Mouse (Mus musculus): ENCODE data around the gene Scfd2. TPM values are rescaled to one million over a fixed set of nuclear protein-coding genes. Genes with fewer than 3 reads are reported as not detected.

The Scfd2 gene
- polyA plus RNA-seq, 1 experiment, result 0.18 TPM

DNA sequence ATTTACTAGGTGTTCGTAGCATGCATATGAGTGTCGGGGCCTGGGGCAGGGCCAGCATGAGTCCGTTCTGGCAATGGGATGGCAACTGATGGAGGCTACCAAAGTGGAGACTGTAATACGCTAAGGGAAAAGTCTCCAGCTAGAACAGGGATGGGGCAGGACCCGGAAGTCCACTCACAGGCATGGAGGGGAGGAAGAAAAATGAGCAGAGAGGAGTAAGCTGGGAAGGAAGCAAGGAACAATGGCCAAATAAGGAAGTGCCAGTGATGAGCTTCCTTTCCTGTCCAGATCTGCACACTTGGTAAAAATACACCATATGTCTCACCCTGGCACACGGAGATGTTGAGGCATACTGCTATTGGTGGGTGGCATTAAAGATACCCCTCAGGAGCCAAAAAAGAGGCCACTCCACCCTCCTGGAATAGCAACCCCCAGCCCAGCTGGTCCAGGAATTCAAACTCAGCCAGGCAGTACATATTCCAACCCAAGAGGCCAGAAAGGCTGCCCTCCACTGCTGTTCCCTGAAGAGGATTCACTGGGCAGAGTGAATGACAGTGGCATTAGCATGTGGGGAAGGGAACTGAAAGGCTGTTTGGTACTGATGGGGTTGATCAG is 278.8 kb downstream of the Scfd2 start:
- Histone ChIP-seq H3K4me1 (ENCODE audit: control insufficient read depth) (no peaks in the 10 kb centered on the region), H3K36me3 (ENCODE audit: control insufficient read depth) (no peaks in the 10 kb centered on the region), H3K4me3 (replicated peaks) (no peak overlapping the region), H3K9me3 (ENCODE audit: control insufficient read depth, low read length) (no peaks in the 10 kb centered on the region), H3K27me3 (ENCODE audit: control insufficient read depth) (no peaks in the 10 kb centered on the region)
- TF ChIP-seq GATA1 (IDR thresholded peaks at IDR 0.05; ENCODE audit: low read length) (no peak), TAL1 (IDR thresholded peaks at IDR 0.05; ENCODE audit: low read length) (no peak)

DNA sequence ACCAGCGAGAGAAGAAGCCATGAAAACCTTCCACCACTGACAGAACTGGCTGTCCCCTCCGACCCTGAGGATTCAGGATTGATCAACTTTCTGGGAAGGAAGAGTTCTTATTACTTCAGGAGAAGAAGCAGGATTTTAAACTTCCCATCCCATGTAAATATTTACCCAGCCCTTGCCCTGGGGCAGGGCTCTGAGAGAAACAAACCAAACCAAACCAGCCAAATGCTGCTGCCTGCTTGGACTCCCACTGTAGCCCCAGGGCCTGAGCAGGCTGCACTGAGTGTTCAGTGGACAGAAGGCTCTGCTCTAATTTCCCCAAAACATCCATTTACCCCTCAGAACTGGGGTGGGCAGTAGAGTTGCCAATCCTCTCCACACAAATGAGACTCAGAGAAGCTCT is 280.6 kb downstream of the Scfd2 start:
- Histone ChIP-seq H3K4me1 (ENCODE audit: control insufficient read depth) (no peaks in the 10 kb centered on the region), H3K36me3 (ENCODE audit: control insufficient read depth) (no peaks in the 10 kb centered on the region), H3K4me3 (replicated peaks) (no peak overlapping the region), H3K9me3 (ENCODE audit: control insufficient read depth, low read length) (no peaks in the 10 kb centered on the region), H3K27me3 (ENCODE audit: control insufficient read depth) (no peaks in the 10 kb centered on the region)
- TF ChIP-seq TAL1 (IDR thresholded peaks at IDR 0.05; ENCODE audit: low read length) (no peak), GATA1 (IDR thresholded peaks at IDR 0.05; ENCODE audit: low read length) (no peak)

DNA sequence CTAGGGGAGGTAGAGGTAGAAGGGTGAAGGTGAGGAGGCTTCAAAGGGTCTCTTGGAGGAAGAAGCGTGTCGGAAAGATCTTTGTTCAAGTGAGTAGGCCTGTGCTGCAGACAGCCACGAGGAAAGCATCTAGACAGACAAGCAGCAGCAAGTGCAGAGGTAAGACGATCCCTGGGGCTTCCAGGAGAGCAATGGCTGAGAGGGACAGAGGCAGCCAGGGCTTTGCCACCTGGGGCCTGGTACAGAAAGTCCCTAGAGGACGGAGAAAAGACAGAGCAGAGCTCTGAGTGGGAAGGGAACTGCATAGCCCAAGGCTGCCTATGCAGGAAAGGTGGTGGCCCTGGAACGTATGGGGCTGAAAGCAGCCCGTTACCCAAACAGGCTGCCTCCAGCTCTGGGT is 281.3 kb downstream of the Scfd2 start:
- TF ChIP-seq GATA1 (IDR thresholded peaks at IDR 0.05; ENCODE audit: low read length) (no peak), TAL1 (IDR thresholded peaks at IDR 0.05; ENCODE audit: low read length) (no peak)
- Histone ChIP-seq H3K4me1 (ENCODE audit: control insufficient read depth) (no peaks in the 10 kb centered on the region), H3K4me3 (replicated peaks) (no peak overlapping the region), H3K27me3 (ENCODE audit: control insufficient read depth) (no peaks in the 10 kb centered on the region), H3K36me3 (ENCODE audit: control insufficient read depth) (no peaks in the 10 kb centered on the region), H3K9me3 (ENCODE audit: control insufficient read depth, low read length) (no peaks in the 10 kb centered on the region)

DNA sequence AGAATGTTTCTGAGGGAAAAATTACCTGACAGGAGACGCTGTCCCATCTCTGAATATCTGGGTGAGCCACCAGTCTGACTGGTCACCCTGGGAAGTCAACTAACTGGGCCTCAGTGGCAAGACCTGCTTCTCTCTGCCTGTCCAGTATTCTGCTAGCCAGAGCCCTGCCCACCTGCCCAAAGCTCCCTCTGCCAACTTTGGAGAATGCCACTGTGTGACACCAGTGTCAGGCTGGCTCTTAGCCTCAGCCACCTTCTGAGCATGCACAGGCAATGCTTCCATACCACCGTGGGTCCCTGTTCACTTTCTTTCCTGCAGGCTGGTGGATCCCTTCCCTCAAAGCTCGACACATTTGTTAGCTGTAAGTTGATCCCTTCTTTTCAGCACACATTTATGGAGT is 281.8 kb downstream of the Scfd2 start:
- Histone ChIP-seq H3K9me3 (ENCODE audit: control insufficient read depth, low read length) (no peaks in the 10 kb centered on the region), H3K27me3 (ENCODE audit: control insufficient read depth) (no peaks in the 10 kb centered on the region), H3K4me3 (replicated peaks) (no peak overlapping the region), H3K36me3 (ENCODE audit: control insufficient read depth) (no peaks in the 10 kb centered on the region), H3K4me1 (ENCODE audit: control insufficient read depth) (no peaks in the 10 kb centered on the region)
- TF ChIP-seq GATA1 (IDR thresholded peaks at IDR 0.05; ENCODE audit: low read length) (no peak), TAL1 (IDR thresholded peaks at IDR 0.05; ENCODE audit: low read length) (no peak)

DNA sequence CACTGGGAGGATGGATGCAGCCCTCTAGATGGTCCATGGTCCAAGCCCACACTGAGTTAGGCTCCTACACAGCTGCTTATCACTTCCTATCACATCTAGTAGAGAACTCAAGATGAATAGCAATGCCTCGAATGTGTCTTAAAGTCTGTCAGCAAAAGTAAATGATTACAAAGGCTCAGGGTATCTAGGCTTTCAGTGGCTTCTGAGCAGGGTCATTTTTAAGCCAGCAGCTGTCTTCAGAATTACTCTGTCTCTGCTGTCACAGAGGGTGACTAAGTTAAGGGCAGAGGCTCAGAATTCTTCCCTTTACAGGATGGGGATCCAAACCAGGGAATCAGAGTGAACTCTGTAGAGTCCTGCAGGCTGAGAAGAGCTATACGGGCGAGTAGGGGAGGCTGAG is 284.6 kb downstream of the Scfd2 start:
- Histone ChIP-seq H3K36me3 (ENCODE audit: control insufficient read depth) (no peaks in the 10 kb centered on the region), H3K9me3 (ENCODE audit: control insufficient read depth, low read length) (no peaks in the 10 kb centered on the region), H3K4me3 (replicated peaks) (no peak overlapping the region), H3K27me3 (ENCODE audit: control insufficient read depth) (no peaks in the 10 kb centered on the region), H3K4me1 (ENCODE audit: control insufficient read depth) (no peaks in the 10 kb centered on the region)
- TF ChIP-seq GATA1 (IDR thresholded peaks at IDR 0.05; ENCODE audit: low read length) (no peak), TAL1 (IDR thresholded peaks at IDR 0.05; ENCODE audit: low read length) (no peak)

DNA sequence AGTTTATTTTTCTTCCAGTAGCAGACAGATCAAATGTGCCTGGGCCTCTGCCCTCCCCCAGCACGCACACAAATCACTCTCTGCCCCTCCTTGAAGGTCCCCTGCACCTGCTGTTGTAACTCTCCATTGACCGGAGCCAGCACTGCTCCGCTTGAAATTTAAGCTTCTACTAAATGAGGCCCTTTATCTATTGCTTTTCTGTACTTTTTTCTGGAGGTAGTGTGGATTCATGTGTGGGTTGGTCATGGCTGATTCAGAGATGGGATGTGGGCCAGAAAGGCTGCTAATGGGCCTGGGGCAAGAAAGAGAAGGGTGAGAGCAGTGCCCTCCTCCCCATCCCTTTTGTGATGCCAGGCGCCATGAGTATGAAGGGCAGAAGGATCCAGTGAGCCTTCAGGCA is 285.1 kb downstream of the Scfd2 start:
- no peaks in the 10 kb centered on the region for H3K27me3 ChIP-seq (ENCODE audit: control insufficient read depth)
- H3K4me1 ChIP-seq (ENCODE audit: control insufficient read depth), result no peaks in the 10 kb centered on the region
- H3K4me3 ChIP-seq (replicated peaks), result no peak overlapping the region
- no peaks in the 10 kb centered on the region for H3K9me3 ChIP-seq (ENCODE audit: control insufficient read depth, low read length)
- no peaks in the 10 kb centered on the region for H3K36me3 ChIP-seq (ENCODE audit: control insufficient read depth)
- TF ChIP-seq TAL1 (IDR thresholded peaks at IDR 0.05; ENCODE audit: low read length) (no peak), GATA1 (IDR thresholded peaks at IDR 0.05; ENCODE audit: low read length) (no peak)

DNA sequence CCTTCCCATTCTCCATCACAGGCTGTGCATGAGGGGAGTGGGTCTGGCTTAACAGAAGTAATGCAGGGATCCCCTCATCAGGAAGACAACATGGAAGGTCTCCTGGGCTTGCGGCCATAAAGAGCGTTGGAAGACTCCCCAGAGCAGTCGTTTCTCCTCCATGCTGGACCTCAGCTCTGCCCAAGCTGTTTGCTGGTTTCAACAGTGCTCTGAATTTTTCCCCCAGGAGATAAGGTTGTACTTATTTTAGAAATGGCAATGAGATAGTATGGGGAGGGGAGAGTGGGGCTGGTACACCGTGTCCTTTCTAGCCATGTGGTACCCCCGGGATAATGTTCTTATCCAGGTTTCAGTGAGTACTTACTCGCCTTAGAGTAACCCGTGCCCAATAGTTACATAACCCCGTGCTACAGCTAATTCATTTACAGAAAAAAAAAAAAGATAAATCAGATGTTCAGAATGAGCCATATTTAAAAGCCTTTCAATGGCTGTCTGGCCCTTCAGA is 285.9 kb downstream of the Scfd2 start:
- Histone ChIP-seq H3K36me3 (ENCODE audit: control insufficient read depth) (no peaks in the 10 kb centered on the region), H3K4me3 (replicated peaks) (no peak overlapping the region), H3K27me3 (ENCODE audit: control insufficient read depth) (no peaks in the 10 kb centered on the region), H3K9me3 (ENCODE audit: control insufficient read depth, low read length) (no peaks in the 10 kb centered on the region), H3K4me1 (ENCODE audit: control insufficient read depth) (no peaks in the 10 kb centered on the region)
- no peak for TF ChIP-seq TAL1 (IDR thresholded peaks at IDR 0.05; ENCODE audit: low read length)
- TF ChIP-seq GATA1 (IDR thresholded peaks at IDR 0.05; ENCODE audit: low read length), result no peak

DNA sequence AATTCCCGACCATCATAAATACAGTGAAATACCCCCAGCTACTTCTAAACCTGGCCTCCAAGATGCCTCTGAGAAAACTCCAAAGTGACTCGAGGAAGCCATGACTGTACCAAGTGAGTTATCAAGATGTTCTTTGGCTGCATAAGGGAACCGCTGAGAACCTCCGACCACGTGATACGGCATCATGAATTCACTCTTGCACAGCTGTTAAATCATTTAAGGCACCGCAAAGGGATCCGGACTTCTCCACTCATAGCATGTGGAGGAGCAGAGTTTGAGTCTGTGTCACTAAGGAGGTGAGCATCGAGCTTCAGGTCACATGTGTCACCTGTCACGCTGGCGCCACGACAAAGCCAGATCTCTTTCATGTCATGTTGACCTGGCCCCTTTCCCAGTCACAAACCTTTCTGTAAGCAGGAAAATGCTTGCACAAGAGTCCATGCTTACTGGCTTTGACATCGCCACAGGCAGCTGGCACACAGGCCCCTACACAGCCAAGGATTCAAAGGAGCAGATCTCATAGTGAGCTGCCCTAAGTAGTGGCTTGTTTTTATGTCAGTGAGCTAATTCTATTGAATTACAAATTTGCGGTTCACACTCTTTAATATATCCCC is 287.0 kb downstream of the Scfd2 start:
- H3K4me3 ChIP-seq (replicated peaks), result no peak overlapping the region
- TF ChIP-seq GATA1 (IDR thresholded peaks at IDR 0.05; ENCODE audit: low read length) (no peak), TAL1 (IDR thresholded peaks at IDR 0.05; ENCODE audit: low read length) (no peak)
- no peaks in the 10 kb centered on the region for H3K9me3 ChIP-seq (ENCODE audit: control insufficient read depth, low read length)
- H3K36me3 ChIP-seq (ENCODE audit: control insufficient read depth), result no peaks in the 10 kb centered on the region
- H3K4me1 ChIP-seq (ENCODE audit: control insufficient read depth), result no peaks in the 10 kb centered on the region
- no peaks in the 10 kb centered on the region for H3K27me3 ChIP-seq (ENCODE audit: control insufficient read depth)

DNA sequence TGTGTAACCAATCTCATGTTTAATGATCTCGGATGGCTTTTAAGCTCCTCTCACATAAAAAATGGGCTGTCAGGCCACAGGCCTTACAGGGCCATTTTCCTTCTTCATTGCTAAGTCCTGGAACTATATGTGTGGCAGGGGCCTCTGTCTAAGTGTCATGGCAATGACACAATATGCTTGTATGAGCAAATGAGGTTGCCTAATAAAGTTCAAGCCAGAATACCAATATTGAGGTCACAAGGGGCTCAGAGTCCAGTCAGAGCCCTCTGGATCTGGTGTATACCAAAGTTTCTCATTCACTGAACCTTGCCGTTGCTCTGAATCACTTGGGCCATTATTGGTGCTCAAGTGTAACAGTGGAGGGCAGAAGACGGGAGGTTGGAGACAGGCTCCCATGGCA is 288.9 kb downstream of the Scfd2 start:
- TF ChIP-seq GATA1 (IDR thresholded peaks at IDR 0.05; ENCODE audit: low read length), result no peak
- no peak for TF ChIP-seq TAL1 (IDR thresholded peaks at IDR 0.05; ENCODE audit: low read length)
- H3K4me3 ChIP-seq (replicated peaks), result no peak overlapping the region

More for the DNA sequence above, 288.9 kb downstream of the Scfd2 start:
- H3K36me3 ChIP-seq (ENCODE audit: control insufficient read depth), result no peaks in the 10 kb centered on the region
- H3K4me1 ChIP-seq (ENCODE audit: control insufficient read depth), result no peaks in the 10 kb centered on the region
- H3K9me3 ChIP-seq (ENCODE audit: control insufficient read depth, low read length), result no peaks in the 10 kb centered on the region
- no peaks in the 10 kb centered on the region for H3K27me3 ChIP-seq (ENCODE audit: control insufficient read depth)

Data from erythroblast, embryonic 14.5 days (primary cell).